Mouse (Mus musculus) brain, adult 2 months (tissue): ENCODE results near the gene Ttll10.

Experiments
- DNase-seq: peaks from one replicate; pipeline ENCODE4 v3.0.0; 2011; ENCODE audit warnings: low read depth, low spot score

Gene Ttll10

DNA sequence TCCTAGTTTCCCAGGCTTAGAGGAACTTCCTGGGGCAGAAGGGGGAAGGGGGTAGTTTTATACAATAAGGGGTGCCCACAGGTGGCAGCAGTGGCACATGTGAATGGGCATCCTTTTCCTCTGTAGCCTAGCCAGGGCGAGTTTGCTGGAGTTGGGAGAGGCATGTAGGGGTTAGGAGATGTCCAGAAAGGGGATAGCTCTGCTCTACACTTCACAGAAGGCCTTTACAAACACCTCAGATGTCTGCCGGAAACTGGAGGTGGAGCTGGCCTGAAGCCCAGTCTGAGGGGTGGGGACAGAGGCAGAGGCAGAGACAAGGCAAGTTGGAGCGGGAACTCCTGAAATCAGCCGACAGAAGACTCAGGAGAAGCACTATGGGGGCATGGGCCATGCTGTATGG lies 33.2 kb downstream of the Ttll10 start, which contains the start of gene Tnfrsf18:
TSS of gene Tnfrsf18 (plus strand) at position 152 of the 400 bp plus-strand sequence.
- DNase-seq: peak; percentile 80

DNA sequence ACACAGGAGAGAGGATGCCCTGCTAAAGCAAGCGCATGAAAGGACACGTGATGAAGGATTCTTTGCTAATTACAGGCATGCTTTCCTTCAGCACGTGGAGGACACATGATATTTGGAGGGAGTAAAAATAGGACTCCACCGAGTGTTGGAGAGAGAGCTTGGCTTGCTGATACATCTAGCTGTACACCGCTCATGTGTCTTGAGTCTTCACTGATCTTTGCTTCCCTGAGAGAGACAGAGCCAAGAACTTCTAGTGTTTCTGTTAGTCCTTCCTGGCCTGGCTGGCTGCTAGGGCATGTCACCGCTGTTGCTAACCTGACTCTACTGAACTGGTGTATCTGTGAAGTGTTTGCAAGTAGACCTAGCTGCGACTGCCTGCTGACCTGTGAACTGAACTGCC lies 35.0 kb downstream of the Ttll10 start:
- DNase-seq: no peak

DNA sequence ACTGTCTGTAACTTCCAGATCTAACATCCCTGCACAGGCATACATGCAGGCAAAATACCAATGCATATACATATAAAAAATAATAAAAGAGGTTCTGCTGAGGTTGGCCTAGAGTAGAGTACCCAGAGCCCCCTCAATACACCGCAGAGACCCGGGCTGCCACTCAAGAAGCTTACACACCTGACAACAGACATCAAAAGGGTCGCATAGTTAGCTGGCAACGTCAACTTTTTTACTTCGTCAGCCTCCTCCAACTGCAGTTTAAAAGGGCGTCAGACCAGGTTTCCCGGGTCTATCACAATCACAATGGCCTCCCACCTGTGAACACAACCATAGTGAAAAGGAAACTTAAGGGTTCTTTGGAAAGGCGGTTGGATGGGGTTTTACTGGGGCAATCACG lies 35.7 kb downstream of the Ttll10 start:
- DNase-seq: no peak

DNA sequence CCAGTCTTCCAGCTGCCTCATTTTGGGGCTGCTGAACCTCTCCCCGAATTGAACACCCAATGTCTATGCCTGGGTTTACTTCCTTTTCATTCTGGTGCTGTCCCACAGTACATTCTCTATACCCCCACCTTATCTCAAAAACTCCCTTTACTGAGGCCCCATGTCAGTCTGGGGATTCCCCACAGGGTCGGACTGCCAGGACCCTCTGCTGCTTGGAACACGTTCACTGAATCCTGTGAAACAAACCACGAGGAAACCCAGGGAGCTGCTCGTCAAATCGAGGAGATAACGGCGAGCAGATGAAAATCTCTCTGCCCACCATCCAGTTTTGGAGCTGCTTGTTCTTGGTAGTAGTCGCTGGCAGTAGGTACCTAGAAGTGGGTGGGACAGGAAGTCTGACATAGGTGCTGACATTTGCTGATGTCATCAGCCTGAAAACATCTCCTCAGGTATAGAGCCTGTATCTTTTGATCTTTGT lies 37.2 kb downstream of the Ttll10 start:
- DNase-seq: no peak

DNA sequence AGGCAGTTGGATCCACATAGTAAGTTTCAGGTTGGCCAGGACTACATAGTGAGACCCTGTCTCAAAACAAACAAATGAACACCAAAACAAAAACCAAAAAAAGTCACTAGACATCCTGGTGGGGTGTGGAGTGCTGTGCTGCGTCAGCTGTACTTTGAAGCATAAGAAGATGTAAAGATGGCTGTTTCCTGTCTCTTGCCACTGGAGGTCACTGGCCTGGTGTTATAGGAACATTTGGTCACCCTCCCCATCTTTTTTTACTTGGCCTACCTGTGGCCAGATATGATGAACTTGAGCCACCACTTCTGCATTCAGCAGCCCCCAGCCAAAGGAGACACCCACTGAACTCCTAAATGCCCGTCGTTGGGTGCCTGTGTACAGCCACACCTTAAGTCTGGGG lies 37.8 kb downstream of the Ttll10 start:
- DNase-seq: no peak

DNA sequence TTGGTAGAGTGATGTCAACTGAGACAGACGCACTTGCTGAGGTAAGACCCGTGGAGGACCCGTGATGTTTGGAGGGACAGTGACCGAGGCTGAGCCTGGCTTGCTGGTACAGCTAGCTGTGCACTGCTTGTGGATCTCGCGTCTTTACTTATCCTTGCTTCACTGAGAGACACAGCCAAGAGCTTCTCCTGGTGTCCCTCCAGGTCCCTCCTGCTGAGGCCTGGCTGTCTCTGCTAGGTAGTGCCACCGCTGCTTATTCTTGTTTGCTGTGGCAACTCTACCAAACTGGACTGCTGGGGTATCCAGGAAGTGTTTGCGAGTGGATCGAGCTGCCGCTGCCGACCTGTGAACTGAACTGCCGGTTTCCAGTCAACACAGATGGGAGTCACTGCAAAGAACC lies 39.4 kb downstream of the Ttll10 start:
- no peak for DNase-seq

DNA sequence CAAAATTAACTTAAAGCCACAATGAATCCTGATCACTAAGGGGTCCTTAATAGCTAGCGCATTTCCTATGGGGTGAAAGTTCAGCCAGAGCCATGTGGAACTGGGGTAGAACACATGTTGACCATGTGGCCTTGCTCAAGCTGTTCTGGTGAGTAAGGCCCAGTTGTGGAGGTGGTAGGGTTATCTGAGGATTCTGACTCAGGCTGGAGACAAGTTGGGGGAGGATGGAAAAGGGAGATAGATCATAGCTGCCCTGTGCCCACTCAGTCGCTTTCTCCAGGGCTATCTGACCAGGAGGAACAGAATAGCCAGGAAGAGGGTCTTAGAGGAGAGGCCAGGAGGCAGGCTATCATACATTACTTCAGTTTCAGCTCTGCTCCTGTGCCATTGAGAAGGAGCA lies 44.8 kb downstream of the Ttll10 start:
- peak; percentile 37 for DNase-seq

DNA sequence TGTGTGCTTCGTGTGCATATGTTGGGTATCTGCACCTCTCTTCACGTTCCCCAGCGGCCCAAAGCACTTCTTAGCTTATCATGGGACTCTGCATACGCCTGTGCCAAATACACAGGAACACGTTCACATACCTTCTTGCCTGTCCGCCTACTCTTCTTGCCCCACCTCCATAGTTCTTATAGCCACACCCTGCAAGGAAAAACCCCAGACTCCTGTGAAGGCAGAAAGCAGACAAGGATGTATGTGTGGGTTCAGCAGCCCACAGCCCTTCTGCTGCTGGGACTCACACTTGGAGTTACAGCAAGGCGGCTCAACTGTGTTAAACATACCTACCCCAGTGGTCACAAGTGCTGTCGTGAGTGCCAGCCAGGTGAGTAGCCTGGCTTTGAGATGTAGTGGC lies 45.6 kb downstream of the Ttll10 start, which contains the start of gene Tnfrsf4:
TSS of gene Tnfrsf4 (plus strand) at position 207 of the 400 bp plus-strand sequence.
- DNase-seq: peak; percentile 81

DNA sequence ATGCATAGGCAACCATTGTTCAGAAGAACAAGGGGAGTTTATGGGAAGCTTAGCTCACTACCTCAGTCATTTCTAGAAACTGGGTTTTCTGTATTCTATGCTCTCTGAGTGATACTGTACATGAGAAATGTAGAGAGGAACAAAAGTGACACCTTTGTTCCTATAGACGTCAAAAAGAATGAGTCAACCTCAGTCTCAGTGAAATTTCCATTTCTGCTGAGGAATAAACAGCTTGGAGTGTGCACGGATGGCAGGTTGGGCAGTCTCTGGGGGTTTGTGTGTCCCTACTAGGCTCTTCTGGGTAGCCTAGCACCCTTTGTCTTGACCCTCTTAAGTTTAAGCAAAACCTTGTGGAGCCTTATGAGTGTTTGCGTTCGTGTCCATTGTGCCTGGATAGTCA lies 50.8 kb downstream of the Ttll10 start:
- no peak for DNase-seq

DNA sequence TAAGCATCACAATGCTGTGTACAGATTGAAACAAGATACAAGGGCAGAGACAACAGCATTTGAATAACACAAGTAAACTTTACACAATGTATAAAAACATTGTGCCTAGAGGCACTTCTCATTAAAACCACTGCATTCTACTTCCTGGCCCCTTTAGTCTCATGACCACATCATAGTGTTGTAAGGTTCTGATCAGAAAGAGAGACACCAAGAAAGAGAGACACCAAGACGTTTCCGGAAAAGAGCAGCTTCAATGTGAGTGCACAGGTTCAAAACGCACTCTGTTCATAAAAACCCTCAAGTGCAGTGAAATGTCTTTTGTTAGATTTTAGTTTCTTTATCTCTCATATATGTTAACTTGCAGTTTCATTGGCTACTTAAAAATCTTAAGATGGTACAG lies 55.1 kb downstream of the Ttll10 start:
- DNase-seq: no peak

DNA sequence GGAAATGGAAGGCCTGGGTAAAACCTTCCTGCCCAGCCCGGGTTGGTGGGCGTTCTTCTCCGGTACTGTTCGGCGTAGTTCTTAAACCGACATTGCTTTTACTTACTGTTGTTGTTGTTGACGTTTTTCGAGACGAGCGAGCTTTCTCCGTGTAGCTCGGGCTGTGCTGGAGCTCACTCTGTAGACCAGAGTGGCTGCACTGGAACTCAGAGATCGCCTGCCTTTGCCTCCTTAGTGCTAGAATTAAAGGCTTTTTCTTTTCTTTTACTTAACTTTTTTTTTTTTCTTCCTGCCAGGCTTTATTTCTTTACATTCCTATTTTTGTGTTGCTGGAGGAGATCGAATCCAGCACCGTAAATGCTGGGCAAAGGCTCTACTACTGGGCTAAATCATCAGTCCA lies 65.6 kb downstream of the Ttll10 start:
- no peak for DNase-seq

DNA sequence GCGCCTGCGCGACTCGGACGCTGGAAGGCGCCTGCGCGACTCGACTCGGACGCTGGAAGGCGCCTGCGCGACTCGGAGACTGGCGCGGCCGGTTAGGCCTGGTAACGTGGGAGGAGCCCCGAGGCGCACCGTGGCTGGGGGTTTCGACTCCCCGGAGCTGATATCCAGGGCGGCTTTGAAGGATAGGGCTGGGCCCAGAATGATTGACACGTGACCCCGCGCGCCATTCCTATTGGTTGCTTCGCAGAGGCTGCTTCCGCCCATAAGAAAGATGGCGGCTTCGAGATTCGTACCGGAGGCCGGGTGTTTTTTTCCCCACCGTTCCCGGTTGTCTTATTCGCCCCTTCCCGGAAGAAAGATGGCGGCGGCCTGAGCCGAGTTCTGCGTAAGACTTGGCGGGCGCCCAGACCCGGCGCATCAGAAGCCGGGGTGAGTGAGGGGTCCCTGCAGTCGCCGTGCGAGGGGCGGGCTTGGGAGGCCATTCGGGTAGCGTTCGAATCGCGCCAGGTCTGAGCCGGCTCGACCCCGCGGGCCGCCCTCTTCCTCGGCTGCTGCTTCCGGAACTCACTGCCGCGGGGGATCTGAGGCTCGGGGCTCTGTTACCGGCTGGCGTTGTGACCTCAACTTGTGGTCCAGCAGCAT lies 66.2 kb downstream of the Ttll10 start:
- DNase-seq: peak; percentile 98

DNA sequence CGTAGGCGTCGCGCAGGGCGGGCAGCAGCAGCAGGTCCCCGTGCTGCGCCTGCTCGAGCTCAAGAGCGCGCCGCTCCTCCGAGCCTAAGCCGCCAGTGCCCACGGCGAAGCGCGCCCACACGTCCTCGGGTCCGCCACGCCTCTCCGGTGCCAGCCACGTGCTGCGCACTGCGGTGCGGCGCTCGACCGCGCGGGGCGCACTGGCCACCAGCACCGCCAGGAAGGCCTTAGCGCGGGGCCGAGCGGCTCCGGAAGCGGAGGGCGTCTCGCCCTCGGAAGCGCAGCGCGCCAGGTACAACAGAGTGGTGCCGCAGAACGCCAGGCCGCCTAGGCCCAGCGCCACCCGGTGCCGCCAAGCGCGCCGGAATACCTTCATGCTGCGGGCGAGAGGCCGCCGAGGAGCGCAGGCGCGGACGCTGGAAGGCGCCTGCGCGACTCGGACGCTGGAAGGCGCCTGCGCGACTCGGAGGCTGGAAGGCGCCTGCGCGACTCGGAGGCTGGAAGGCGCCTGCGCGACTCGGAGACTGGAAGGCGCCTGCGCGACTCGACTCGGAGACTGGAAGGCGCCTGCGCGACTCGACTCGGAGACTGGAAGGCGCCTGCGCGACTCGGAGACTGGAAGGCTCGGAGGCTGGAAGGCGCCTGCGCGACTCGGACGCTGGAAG lies 66.8 kb downstream of the Ttll10 start, which contains the start of the genes B3galt6 and Sdf4:
TSS of gene B3galt6 (minus strand) at position 409 of the 665 bp plus-strand sequence.
TSS of gene Sdf4 (plus strand) at position 632 of the 665 bp plus-strand sequence.
- DNase-seq: peak; percentile 97

DNA sequence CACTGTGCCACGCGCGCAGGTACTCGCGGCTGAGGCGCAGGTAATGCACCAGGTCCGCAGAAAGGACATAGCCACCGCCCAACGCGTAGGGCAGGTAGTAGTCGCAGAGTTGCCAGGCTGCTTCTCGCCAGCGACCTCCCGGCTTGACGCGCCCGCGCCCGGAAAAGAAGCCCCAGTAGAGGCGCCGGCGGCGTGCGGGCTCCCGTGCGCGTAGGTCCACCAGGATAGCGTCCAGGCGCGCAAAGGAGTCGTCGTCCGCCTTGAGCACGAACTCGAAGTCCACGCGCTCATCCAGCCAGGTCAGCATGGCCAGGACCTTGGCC lies 67.3 kb downstream of the Ttll10 start:
- no peak for DNase-seq

DNA sequence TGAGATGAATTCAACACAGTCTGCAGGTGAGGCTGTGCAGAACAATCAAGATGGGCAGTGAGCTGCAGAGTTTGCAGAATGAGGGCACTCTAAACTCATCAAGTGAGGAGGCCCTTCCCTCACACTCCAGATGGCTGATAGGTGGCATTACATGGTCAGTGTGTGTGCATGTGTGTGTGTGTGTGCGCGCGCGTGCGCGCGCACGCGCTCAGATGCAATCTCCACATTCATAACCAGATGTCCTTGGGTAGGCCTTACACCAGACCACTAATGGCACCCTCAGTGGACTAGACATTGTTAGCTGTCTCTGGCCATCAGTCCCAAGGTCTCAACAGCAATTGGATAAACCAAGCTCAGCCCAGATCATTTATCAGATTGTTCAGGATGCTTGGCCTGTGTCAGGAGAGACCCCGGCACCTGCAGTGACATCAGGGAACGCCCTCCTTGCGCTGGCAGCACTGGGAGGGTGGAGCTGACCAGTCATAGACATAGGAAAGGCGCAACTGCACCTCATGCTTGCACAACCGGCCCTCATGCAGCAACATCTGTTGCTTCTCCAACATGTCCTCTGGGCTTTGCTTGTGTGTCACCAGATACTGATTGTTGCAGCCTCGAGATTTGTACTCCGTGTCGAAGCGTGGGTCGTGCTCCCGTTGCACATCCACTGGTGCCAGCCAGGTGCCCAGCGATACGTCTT lies 67.9 kb downstream of the Ttll10 start:
- no peak for DNase-seq
